Mouse (Mus musculus): ENCODE measurements around the gene Plce1. TPM values are rescaled to one million over a fixed set of nuclear protein-coding genes. Genes with fewer than 3 reads are reported as not detected.
"Not testable (repeated sequence)": the region's sequence is repeated elsewhere in the genome, so short reads cannot be mapped to it uniquely, and the experiment has no call there.

Gene Plce1
- total RNA-seq, 2 experiments from 2014 or later: 16.2 to 17.0 TPM

- DNase-seq: no peak
Measured at GRCm38 (mm10) chr19:38488103-38488912, 7.4 kb downstream of the Plce1 start.

- peak; percentile 28 to 43 for DNase-seq
Measured at GRCm38 (mm10) chr19:38498233-38498632, 17.3 kb downstream of the Plce1 start.

- peak; percentile 40 to 57 for DNase-seq
Measured at GRCm38 (mm10) chr19:38504597-38504996, 23.7 kb downstream of the Plce1 start.

GRCm38 (mm10) chr19:38506131-38506530 lies 25.2 kb downstream of the Plce1 start:
- DNase-seq: no peak

- DNase-seq: no peak
Measured at GRCm38 (mm10) chr19:38507251-38507965, 26.5 kb downstream of the Plce1 start.

- DNase-seq: no peak
Measured at GRCm38 (mm10) chr19:38507966-38508625, 27.2 kb downstream of the Plce1 start.

- DNase-seq: no peak
Measured at GRCm38 (mm10) chr19:38514417-38515184, 33.7 kb downstream of the Plce1 start.

- DNase-seq: no peak
Measured at GRCm38 (mm10) chr19:38526855-38527254, 45.9 kb downstream of the Plce1 start.

- DNase-seq: no peak
Measured at GRCm38 (mm10) chr19:38527475-38527874, 46.6 kb downstream of the Plce1 start.

- DNase-seq: peak in 1 of 2 experiments; percentile 18
Measured at GRCm38 (mm10) chr19:38533230-38533629, 52.3 kb downstream of the Plce1 start.

- DNase-seq: peak; percentile 31 to 67
Measured at GRCm38 (mm10) chr19:38539338-38539737, 58.4 kb downstream of the Plce1 start.

- DNase-seq: no peak
Measured at GRCm38 (mm10) chr19:38540549-38540948, 59.6 kb downstream of the Plce1 start.

GRCm38 (mm10) chr19:38549487-38550058 lies 68.7 kb downstream of the Plce1 start:
- DNase-seq: no peak

GRCm38 (mm10) chr19:38553551-38553950 lies 72.6 kb downstream of the Plce1 start:
- no peak for DNase-seq

- DNase-seq: peak in 1 of 2 experiments; percentile 64
Measured at GRCm38 (mm10) chr19:38555399-38555798, 74.5 kb downstream of the Plce1 start.

GRCm38 (mm10) chr19:38558816-38559215 lies 77.9 kb downstream of the Plce1 start:
- DNase-seq: no peak

GRCm38 (mm10) chr19:38561887-38562286 lies 81.0 kb downstream of the Plce1 start:
- DNase-seq: not testable (repeated sequence)

GRCm38 (mm10) chr19:38566156-38566555 lies 85.2 kb downstream of the Plce1 start:
- DNase-seq: peak in 1 of 2 experiments; percentile 19

- DNase-seq: peak; percentile 21 to 44
Measured at GRCm38 (mm10) chr19:38566752-38567151, 85.8 kb downstream of the Plce1 start.

GRCm38 (mm10) chr19:38567331-38567730 lies 86.4 kb downstream of the Plce1 start:
- DNase-seq: peak in 1 of 2 experiments; percentile 16

- DNase-seq: no peak
Measured at GRCm38 (mm10) chr19:38578554-38579146, 97.7 kb downstream of the Plce1 start.

Data from heart, adult 18-20 months (tissue).